In genomic region chr17:7851527-7851926, GRCm38 (mm10) we compare ENCODE assay signal across 19 mouse cellular contexts. TPM values are rescaled to one million over a fixed set of nuclear protein-coding genes. Genes with fewer than 3 reads are reported as not detected.
"Had no signal": no experiment of that assay in that cellular context is flagged by ENCODE, and none has a peak within 500 bp of the region (broad histone marks: within the 10 kb centered on the region; RNA-seq: fewer than 3 reads in every experiment).

No protein-coding gene starts in this region.

- H3K27ac ChIP-seq: kidney, postnatal 0 days; layer of hippocampus, adult 2 months; limb, embryonic 12.5 days; limb, embryonic 15.5 days; liver, embryonic 14.5 days; neural tube, embryonic 12.5 days; neural tube, embryonic 15.5 days had no signal

- ATAC-seq: intestine, postnatal 0 days; liver, postnatal 0 days had no signal

- H3K9ac ChIP-seq: limb, embryonic 12.5 days; limb, embryonic 15.5 days; liver, embryonic 14.5 days; liver, postnatal 0 days; neural tube, embryonic 12.5 days; neural tube, embryonic 15.5 days had no signal

- H3K9me3 ChIP-seq: limb, embryonic 12.5 days; limb, embryonic 15.5 days; neural tube, embryonic 12.5 days; neural tube, embryonic 15.5 days had no signal

- DNase-seq: kidney, adult 2 months; layer of hippocampus, adult 9-11 months; liver, postnatal 0 days; midbrain, embryonic 14.5 days; right cerebral cortex, adult 18-20 months; right cerebral cortex, postnatal 14 days; right cerebral cortex, postnatal 4 days; thymus, postnatal 25 days had no signal

- H3K4me2 ChIP-seq: limb, embryonic 12.5 days; limb, embryonic 15.5 days; liver, embryonic 11.5 days; midbrain, embryonic 11.5 days; neural tube, embryonic 12.5 days; neural tube, embryonic 15.5 days had no signal

- H3K4me3 ChIP-seq: layer of hippocampus, adult 2 months; limb, embryonic 12.5 days; limb, embryonic 15.5 days; neural tube, embryonic 12.5 days; neural tube, embryonic 15.5 days had no signal

- H3K36me3 ChIP-seq: limb, embryonic 12.5 days; limb, embryonic 15.5 days; neural tube, embryonic 12.5 days; neural tube, embryonic 15.5 days had no signal

- H3K4me1 ChIP-seq: neural tube, embryonic 12.5 days; neural tube, embryonic 15.5 days had no signal

- H3K27me3 ChIP-seq: limb, embryonic 12.5 days; limb, embryonic 15.5 days; neural tube, embryonic 12.5 days; neural tube, embryonic 15.5 days had no signal

RNA-seq across cellular contexts. Expression of gene Fndc1, which starts 24.4 kb away (rescaled TPM):
- total RNA-seq: megakaryocyte-erythroid progenitor cell, adult 5-6 weeks had no signal
